Mouse (Mus musculus): ENCODE measurements around the gene Daxx. TPM values are rescaled to one million over a fixed set of nuclear protein-coding genes. Genes with fewer than 3 reads are reported as not detected.
"Not testable (repeated sequence)": the region's sequence is repeated elsewhere in the genome, so short reads cannot be mapped to it uniquely, and the experiment has no call there.

Daxx gene
- polyA plus RNA-seq, 1 experiment from 2014 or later, result 59.4 TPM

DNA sequence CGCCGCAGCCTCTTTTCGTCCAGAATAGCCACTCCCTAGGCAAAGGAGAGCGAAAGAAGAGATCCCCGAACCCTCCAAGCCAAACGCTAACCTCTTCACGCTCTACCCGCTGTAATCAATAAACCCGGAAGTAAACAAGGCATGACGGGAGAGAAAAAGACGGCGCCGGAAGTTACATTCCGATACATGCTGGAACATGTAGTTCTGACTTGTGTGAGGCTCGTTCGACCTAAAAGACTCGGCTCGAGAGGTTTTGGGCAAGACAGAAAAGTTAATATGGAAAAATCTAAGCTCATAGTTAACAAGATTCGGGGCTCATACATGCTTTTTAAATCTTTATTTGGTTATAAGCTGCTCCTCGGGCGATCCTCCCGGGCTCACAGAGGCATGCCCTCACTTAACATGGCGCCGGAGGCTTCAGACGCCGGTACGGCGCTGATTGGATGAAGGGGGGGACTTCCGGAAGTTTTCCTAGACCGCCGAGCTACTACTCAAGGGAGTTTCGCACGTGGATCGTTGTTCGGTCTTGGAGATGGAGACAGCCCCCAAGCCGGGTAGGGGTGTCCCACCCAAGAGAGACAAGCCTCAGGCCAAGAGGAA lies 31.1 kb downstream of the Daxx start, which contains the start of the genes Pfdn6 and Wdr46:
TSS of gene Pfdn6 (minus strand) at position 138 of the 600 bp plus-strand sequence.
TSS of gene Wdr46 (plus strand) at position 455 of the 600 bp plus-strand sequence.
- under 1% methylated on average over 36 of the region's 36 CpGs for WGBS
- peaks cover 27% of the 10 kb centered on the region for H3K4me1 ChIP-seq
- H3K4me3 ChIP-seq, result peak within 1 kb of the TSS; percentile 92
- H3K9me3 ChIP-seq, result no peaks in the 10 kb centered on the region
- H3K27me3 ChIP-seq (replicated peaks), result no peaks in the 10 kb centered on the region
- peak within 1 kb of the TSS; percentile 62 for H3K27ac ChIP-seq
- ATAC-seq (replicated peaks), result peak; percentile 89
- peak within 1 kb of the TSS; percentile 93 for H3K4me2 ChIP-seq
- peak within 1 kb of the TSS; percentile 80 for H3K9ac ChIP-seq
- H3K36me3 ChIP-seq (replicated peaks), result peaks cover 20% of the 10 kb centered on the region; the same call in 1 of the 2 replicates

DNA sequence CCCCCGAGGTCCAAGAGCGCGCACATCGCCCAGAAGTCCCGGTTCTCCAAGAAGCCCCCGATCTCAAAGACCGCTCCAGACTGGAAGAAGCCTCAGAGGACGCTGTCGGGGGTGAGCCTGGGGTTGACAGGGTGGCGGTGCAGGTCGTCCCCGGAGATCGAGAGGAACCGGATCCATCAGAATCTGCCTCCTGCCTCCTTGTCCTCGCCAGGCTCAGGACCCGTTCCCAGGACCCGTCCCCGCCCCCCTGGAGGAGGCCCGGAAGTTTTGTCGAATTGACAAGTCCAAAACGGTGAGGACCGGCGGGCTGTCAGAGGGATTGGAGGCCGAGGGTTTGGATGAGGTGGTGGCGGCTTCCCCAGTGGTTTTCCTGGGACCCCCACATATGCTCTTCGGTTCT lies 31.8 kb downstream of the Daxx start:
- peak; percentile 12; the same call in 1 of the 2 replicates for ATAC-seq (replicated peaks)
- no peaks in the 10 kb centered on the region for H3K9me3 ChIP-seq
- H3K4me2 ChIP-seq, result peak overlapping the region; percentile 93
- H3K27ac ChIP-seq, result no peak overlapping the region
- peak overlapping the region; percentile 80 for H3K9ac ChIP-seq
- no peaks in the 10 kb centered on the region for H3K27me3 ChIP-seq (replicated peaks)
- WGBS, result 2% methylated on average over 26 of the region's 26 CpGs
- peak overlapping the region; percentile 92 for H3K4me3 ChIP-seq
- peaks cover 26% of the 10 kb centered on the region for H3K36me3 ChIP-seq (replicated peaks)
- peaks cover 27% of the 10 kb centered on the region for H3K4me1 ChIP-seq

DNA sequence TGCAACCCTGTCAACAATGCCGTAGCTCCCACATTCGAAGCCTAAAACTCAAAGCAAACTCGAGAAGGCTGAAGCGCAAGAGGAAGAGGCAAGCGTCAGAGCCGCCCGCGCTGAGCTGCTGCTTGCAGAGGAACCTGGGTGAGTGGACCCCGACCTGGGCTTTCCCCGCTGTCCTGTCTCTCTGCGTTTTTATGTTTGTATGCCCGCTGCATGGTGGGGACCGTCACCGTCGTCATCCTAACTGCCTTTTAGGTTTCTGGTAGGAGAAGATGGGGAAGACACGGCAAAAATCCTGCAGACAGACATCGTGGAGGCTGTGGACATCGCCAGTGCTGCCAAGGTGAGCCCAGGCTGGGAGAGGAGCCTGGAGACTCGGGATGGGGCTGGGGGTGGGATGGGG lies 32.2 kb downstream of the Daxx start:
- H3K9ac ChIP-seq, result peak overlapping the region; percentile 80
- no peak overlapping the region for H3K27ac ChIP-seq
- peaks cover 27% of the 10 kb centered on the region for H3K4me1 ChIP-seq
- no peaks in the 10 kb centered on the region for H3K9me3 ChIP-seq
- peaks cover 29% of the 10 kb centered on the region for H3K36me3 ChIP-seq (replicated peaks)
- peak overlapping the region; percentile 93 for H3K4me2 ChIP-seq
- no peak for ATAC-seq (replicated peaks)
- H3K4me3 ChIP-seq, result peak overlapping the region; percentile 92
- no peaks in the 10 kb centered on the region for H3K27me3 ChIP-seq (replicated peaks)
- WGBS, result 62% methylated on average over 19 of the region's 19 CpGs

DNA sequence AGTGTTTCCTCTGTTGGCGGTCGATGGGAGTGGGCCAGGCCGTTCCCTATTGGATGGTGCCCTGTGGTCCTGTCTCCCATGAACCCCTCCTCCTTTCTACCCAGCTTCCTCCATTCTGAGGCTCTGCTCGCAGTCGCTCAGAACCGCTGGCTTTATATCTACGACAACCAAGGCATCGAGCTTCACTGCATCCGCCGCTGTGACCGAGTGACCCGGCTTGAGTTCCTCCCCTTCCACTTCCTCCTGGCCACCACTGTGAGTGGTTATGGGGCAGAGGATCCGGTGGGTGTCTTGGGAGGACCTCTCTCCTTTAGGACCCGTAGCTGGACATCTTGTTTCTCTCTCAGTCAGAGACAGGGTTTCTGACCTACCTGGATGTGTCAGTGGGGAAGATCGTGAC lies 34.2 kb downstream of the Daxx start:
- Histone ChIP-seq H3K4me2 (no peak overlapping the region), H3K9me3 (no peaks in the 10 kb centered on the region), H3K36me3 (replicated peaks) (peaks cover 19% of the 10 kb centered on the region), H3K4me1 (peaks cover 27% of the 10 kb centered on the region), H3K9ac (no peak overlapping the region), H3K27ac (no peak overlapping the region), H3K4me3 (no peak overlapping the region), H3K27me3 (replicated peaks) (no peaks in the 10 kb centered on the region)
- no peak for ATAC-seq (replicated peaks)
- WGBS, result 96% methylated on average over 15 of the region's 15 CpGs

DNA sequence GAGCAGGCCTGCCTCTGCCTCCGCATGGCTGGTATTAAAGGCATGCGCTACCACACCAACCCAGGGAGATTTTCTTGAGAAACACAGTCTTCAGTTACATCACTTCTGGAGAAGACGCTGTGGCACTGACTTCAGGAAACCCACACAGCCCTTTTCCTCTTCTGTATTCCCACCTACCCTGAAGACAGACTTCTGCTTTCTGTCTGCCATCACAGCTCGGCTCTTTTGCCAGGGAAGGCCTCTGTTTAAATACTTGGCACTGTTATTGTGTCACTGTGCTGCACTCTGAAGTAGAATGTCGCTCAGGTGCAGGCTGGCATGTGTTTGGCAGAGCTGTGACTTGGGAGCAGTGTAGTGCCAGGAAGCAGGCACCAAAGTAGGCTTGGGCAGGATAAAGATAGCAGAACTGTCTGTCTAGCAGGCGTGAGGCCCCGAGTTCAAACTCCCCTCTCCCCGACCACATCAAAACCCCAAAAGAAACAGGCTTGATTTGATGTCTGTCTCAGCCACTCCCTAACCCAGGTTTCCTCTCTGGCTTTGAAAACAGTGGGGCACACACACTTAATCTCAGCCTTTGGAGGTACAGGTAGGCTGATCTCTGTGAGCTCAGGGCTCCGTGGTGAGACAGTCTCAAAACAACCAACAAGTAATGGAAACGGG lies 38.3 kb downstream of the Daxx start:
- ATAC-seq (replicated peaks), result no peak
- peaks cover 24% of the 10 kb centered on the region for H3K36me3 ChIP-seq (replicated peaks)

DNA sequence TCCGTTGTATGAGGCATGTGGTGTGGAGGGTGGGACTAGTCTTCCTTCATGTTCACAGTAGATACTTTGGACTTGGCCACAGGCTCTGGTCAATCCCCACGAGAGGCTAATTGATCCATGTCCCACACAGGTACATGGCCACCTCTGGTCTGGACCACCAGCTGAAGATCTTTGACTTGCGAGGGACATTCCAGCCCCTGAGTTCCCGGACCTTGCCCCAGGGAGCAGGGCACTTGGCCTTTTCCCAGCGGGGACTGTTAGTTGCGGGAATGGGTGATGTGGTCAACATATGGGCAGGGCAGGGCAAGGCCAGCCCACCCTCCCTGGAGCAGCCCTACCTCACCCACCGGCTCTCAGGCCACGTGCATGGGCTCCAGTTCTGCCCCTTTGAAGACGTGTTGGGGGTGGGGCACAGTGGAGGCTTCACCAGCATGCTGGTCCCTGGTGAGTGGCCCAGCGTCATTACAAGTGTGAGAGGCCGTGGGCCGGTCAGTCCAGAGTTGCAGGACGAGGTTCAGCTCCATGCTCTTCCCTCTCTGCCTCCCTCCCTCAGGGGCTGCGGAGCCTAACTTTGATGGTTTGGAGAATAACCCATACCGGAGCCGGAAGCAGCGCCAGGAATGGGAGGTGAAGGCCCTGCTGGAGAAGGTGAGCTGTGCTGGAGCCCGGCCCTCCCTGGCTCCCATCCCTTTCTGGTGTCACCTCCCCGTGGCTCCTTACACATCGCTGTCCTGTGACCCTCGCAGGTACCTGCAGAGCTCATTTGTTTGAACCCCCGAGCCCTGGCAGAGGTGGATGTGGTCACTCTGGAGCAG lies 39.1 kb downstream of the Daxx start:
- Histone ChIP-seq H3K27me3 (replicated peaks) (no peaks in the 10 kb centered on the region), H3K9ac (no peak overlapping the region), H3K4me3 (no peak overlapping the region), H3K4me2 (no peak overlapping the region), H3K9me3 (no peaks in the 10 kb centered on the region), H3K27ac (no peak overlapping the region), H3K4me1 (peaks cover 44% of the 10 kb centered on the region), H3K36me3 (replicated peaks) (peaks cover 24% of the 10 kb centered on the region)
- no peak for ATAC-seq (replicated peaks)
- 89% methylated on average over 22 of the region's 22 CpGs for WGBS

More for the DNA sequence above, 38.3 kb downstream of the Daxx start:
- H3K9me3 ChIP-seq, result no peaks in the 10 kb centered on the region
- no peak overlapping the region for H3K27ac ChIP-seq
- H3K4me1 ChIP-seq, result peaks cover 36% of the 10 kb centered on the region
- no peak overlapping the region for H3K4me3 ChIP-seq
- no peaks in the 10 kb centered on the region for H3K27me3 ChIP-seq (replicated peaks)
- WGBS, result 95% methylated on average over 10 of the region's 10 CpGs
- H3K4me2 ChIP-seq, result no peak overlapping the region
- H3K9ac ChIP-seq, result no peak overlapping the region

DNA sequence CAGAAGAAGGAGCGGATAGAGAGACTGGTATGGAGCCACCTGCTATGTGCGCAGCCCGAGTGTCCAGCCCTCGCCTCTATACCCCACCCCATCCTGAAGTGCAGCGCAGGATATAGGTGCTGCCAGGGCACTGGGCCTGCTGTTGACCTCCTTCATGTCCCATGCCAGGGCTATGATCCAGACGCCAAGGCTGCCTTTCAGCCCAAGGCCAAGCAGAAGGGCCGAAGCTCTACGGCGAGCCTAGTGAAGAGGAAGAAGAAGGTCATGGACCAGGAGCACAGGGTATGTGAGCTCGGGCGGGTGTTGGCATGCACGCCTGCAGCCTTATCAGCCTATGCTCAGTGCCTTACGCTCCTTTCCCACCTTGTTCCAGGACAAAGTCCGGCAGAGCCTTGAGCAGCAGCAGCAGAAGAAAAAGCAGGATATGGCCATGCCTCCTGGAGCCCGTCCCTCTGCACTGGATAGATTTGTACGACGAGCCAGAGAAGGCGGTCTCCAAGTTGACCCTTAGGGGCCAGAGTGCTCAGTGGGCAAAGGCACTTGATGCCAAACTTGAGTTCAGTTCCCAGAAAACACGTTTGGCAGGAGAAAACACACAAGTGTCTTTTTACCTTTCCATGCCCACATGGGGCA lies 39.8 kb downstream of the Daxx start:
- Histone ChIP-seq H3K4me1 (peaks cover 51% of the 10 kb centered on the region), H3K4me2 (peak overlapping the region; percentile 97; the same call in 1 of the 2 replicates), H3K27ac (no peak overlapping the region), H3K4me3 (no peak overlapping the region), H3K9me3 (no peaks in the 10 kb centered on the region), H3K36me3 (replicated peaks) (peaks cover 23% of the 10 kb centered on the region), H3K27me3 (replicated peaks) (no peaks in the 10 kb centered on the region), H3K9ac (no peak overlapping the region)
- 91% methylated on average over 19 of the region's 19 CpGs for WGBS
- ATAC-seq (replicated peaks), result no peak

DNA sequence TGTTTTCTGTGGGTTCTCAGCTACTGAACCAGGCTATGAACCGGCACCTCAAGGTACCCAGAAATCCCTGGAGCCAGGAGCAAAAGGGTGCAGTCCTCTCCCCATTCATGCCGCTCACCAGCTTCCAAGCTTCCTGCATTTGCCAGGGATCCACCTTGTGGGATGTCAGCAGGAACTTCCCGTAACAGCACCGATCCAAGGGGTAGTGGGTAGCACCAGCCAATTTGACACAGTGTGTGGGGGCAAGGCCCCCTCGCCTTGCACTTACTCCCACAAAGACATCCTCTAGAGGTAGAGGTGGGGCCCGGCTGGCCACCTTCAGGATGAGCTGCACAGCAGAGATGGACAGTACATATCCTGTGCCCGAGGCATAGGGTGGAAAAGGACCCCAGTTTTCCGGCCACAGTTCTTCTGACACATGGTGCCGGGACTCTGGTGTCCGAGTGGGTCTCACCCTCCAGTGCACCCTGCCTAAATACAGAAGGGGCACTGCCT lies 41.0 kb downstream of the Daxx start:
- Histone ChIP-seq H3K27me3 (replicated peaks) (no peaks in the 10 kb centered on the region), H3K36me3 (replicated peaks) (peaks cover 23% of the 10 kb centered on the region), H3K9ac (peak overlapping the region; percentile 78), H3K27ac (peak overlapping the region; percentile 93; the same call in 1 of the 2 replicates), H3K4me2 (peak overlapping the region; percentile 97), H3K4me3 (peak overlapping the region; percentile 61), H3K4me1 (peaks cover 60% of the 10 kb centered on the region), H3K9me3 (no peaks in the 10 kb centered on the region)
- no peak for ATAC-seq (replicated peaks)
- 80% methylated on average over 10 of the region's 10 CpGs for WGBS

DNA sequence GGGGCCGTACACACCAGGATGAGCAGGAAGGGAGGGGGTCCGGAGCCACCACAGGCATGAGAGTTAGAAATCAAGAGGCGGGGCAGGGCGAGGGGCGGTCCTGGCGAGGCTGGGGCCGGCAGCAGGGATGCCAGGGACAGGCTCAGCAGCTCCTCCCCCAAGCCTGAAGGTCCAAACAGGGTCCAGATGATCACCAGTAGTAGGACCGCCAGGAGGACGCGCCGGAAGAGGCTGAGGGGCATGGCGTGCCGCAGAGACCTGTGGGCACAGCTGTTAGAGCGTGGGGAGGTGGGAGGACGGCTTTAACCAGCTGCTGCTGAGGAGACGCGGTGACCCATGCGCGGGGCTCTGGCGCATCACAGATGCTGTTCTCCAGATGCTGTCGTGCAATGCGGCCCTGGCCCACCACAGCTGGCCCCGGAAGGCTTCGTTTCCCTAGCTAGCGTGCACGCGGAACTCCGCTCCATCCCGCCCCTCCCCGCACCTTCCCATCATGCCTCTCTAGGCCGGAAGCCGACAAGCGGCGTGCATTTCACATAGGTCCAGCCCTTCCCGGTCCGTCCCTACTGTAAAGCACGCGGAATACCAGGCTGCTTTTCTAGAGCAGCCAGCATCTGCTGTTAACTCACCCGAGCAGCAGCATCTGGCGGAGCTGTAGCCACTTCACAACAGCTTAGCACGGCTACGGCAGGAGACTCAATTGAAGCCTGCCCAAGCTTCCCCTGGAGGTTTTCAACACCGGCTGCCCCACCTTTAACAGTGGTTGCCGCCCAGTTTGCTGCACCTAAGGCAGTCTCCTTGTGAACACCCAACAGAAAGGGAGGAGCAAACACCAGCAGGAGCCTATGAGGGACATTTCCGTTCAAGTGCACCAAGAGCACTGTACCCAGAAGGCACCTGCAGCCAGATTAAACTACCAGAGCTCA lies 42.1 kb downstream of the Daxx start, which contains the start of gene B3galt4:
TSS of gene B3galt4 (minus strand) at position 468 of the 926 bp plus-strand sequence.
- peaks cover 61% of the 10 kb centered on the region for H3K4me1 ChIP-seq
- peak; percentile 77 for ATAC-seq (replicated peaks)
- H3K9ac ChIP-seq, result peak within 1 kb of the TSS; percentile 78
- peak within 1 kb of the TSS; percentile 97 for H3K4me2 ChIP-seq
- no peaks in the 10 kb centered on the region for H3K27me3 ChIP-seq (replicated peaks)
- H3K27ac ChIP-seq, result peak within 1 kb of the TSS; percentile 93
- peak within 1 kb of the TSS; percentile 61 for H3K4me3 ChIP-seq
- no peaks in the 10 kb centered on the region for H3K9me3 ChIP-seq
- under 1% methylated on average over 45 of the region's 45 CpGs for WGBS
- H3K36me3 ChIP-seq (replicated peaks), result peaks cover 14% of the 10 kb centered on the region

DNA sequence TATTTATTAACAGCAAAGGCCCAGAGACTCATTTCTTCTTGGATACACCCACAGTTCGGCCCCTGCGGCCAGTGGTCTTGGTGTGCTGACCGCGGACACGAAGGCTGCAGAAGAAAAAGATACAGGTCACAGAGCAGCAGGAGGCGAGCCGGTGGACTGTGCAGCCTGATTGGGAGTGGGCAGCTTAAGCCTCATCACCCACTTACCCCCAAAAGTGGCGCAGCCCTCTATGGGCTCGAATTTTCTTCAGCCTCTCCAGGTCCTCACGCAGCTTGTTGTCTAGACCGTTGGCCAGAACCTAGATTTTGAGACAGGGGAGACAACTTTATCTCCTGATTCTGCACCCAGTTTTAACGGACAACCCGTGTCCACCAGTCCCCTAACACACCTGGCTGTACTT lies 42.8 kb downstream of the Daxx start:
- not testable (repeated sequence) for H3K27me3 ChIP-seq (replicated peaks); H3K4me3 ChIP-seq; H3K9ac ChIP-seq; ATAC-seq (replicated peaks); H3K27ac ChIP-seq; H3K9me3 ChIP-seq
- Histone ChIP-seq H3K4me2 (peak overlapping the region; percentile 97), H3K4me1 (peaks cover 67% of the 10 kb centered on the region), H3K36me3 (replicated peaks) (peaks cover 14% of the 10 kb centered on the region)
- 71% methylated on average over 13 of the region's 13 CpGs for WGBS

DNA sequence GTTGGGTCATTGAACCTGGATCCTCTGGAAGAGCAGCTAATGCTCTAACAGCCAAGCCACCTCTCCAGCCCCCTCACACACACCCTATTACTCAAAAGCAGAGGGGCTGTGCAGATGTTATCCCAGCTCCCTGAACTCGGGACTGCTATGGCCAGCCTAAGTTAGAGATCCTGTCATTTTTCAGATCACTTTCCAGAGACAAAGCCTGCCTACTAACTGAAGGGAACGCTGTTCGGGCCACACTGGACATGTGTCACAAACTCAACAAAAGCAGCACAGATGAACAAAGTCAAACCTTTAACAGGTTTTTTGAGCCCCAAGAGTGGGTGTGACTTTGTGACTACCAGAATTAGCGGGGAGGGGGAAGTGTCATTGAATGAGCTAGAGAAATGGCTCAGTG lies 43.7 kb downstream of the Daxx start:
- no peak overlapping the region for H3K4me2 ChIP-seq
- H3K4me1 ChIP-seq, result peaks cover 74% of the 10 kb centered on the region
- H3K36me3 ChIP-seq (replicated peaks), result peaks cover 14% of the 10 kb centered on the region
- WGBS, result 83% methylated on average over 4 of the region's 4 CpGs
- no peak overlapping the region for H3K9ac ChIP-seq
- H3K27ac ChIP-seq, result peak overlapping the region; percentile 4; the same call in 1 of the 2 replicates
- H3K27me3 ChIP-seq (replicated peaks), result no peaks in the 10 kb centered on the region
- no peak overlapping the region for H3K4me3 ChIP-seq
- no peaks in the 10 kb centered on the region for H3K9me3 ChIP-seq
- ATAC-seq (replicated peaks), result no peak

All from midbrain, embryonic 15.5 days (tissue).